Mouse (Mus musculus) activated CD4-positive, CD25-positive, alpha-beta regulatory T cell, adult 4 months (primary cell): ENCODE results near the gene Bmpr1b. TPM values are rescaled to one million over a fixed set of nuclear protein-coding genes. Genes with fewer than 3 reads are reported as not detected.

Experiments
- ATAC-seq: one replicate; pipeline ENCODE4 v1.8.0; 2017
- polyA plus RNA-seq, 2 experiments: library from polyadenylated mRNA; unstranded; fragments of 100-300 nt; shearing (Covaris generic); gene quantifications; one replicate each; pipeline ENCODE4 v1.2.1; 2017

The Bmpr1b gene
- polyA plus RNA-seq, 2 experiments from 2014 or later, result not detected

GRCm38 (mm10) chr3:141897698-141898097, 271.5 kb downstream of the Bmpr1b start:
- ATAC-seq, result no peak

- ATAC-seq, result no peak
Measured at GRCm38 (mm10) chr3:141896870-141897554, 272.2 kb downstream of the Bmpr1b start.

GRCm38 (mm10) chr3:141895096-141895495, 274.1 kb downstream of the Bmpr1b start:
- no peak for ATAC-seq

- ATAC-seq, result no peak
Measured at GRCm38 (mm10) chr3:141890668-141891067, 278.6 kb downstream of the Bmpr1b start.

GRCm38 (mm10) chr3:141887476-141888274, 281.6 kb downstream of the Bmpr1b start:
- no peak for ATAC-seq

- ATAC-seq, result no peak
Measured at GRCm38 (mm10) chr3:141884190-141884589, 285.0 kb downstream of the Bmpr1b start.

GRCm38 (mm10) chr3:141882496-141882895, 286.7 kb downstream of the Bmpr1b start:
- ATAC-seq, result no peak

- ATAC-seq, result no peak
Measured at GRCm38 (mm10) chr3:141872337-141873042, 296.7 kb downstream of the Bmpr1b start.

- ATAC-seq, result no peak
Measured at GRCm38 (mm10) chr3:141871805-141872204, 297.4 kb downstream of the Bmpr1b start.

- ATAC-seq, result peak; percentile 61
Measured at GRCm38 (mm10) chr3:141862816-141863461, 306.3 kb downstream of the Bmpr1b start.

- no peak for ATAC-seq
Measured at GRCm38 (mm10) chr3:141857123-141857522, 312.1 kb downstream of the Bmpr1b start.

GRCm38 (mm10) chr3:141854339-141854738, 314.9 kb downstream of the Bmpr1b start:
- ATAC-seq, result no peak

GRCm38 (mm10) chr3:141850141-141850540, 319.1 kb downstream of the Bmpr1b start:
- ATAC-seq, result no peak

- ATAC-seq, result no peak
Measured at GRCm38 (mm10) chr3:141849206-141849605, 320.0 kb downstream of the Bmpr1b start.

- no peak for ATAC-seq
Measured at GRCm38 (mm10) chr3:141838864-141839263, 330.4 kb downstream of the Bmpr1b start.

- no peak for ATAC-seq
Measured at GRCm38 (mm10) chr3:141831135-141831534, 338.1 kb downstream of the Bmpr1b start.

GRCm38 (mm10) chr3:141828301-141828700, 340.9 kb downstream of the Bmpr1b start:
- no peak for ATAC-seq

- ATAC-seq, result no peak
Measured at GRCm38 (mm10) chr3:141819331-141819941, 349.8 kb downstream of the Bmpr1b start.

GRCm38 (mm10) chr3:141818615-141819312, 350.5 kb downstream of the Bmpr1b start:
- ATAC-seq, result no peak

- no peak for ATAC-seq
Measured at GRCm38 (mm10) chr3:141814776-141815175, 354.4 kb downstream of the Bmpr1b start.

GRCm38 (mm10) chr3:141811348-141811747, 357.9 kb downstream of the Bmpr1b start:
- ATAC-seq, result no peak

- ATAC-seq, result no peak
Measured at GRCm38 (mm10) chr3:141810944-141811343, 358.3 kb downstream of the Bmpr1b start.
